Mouse (Mus musculus): Measurements from ENCODE around the gene Syne2. TPM values are rescaled to one million over a fixed set of nuclear protein-coding genes. Genes with fewer than 3 reads are reported as not detected.

The Syne2 gene
- total RNA-seq, 2 experiments from 2014 or later, result 6.8 to 10.8 TPM

DNA sequence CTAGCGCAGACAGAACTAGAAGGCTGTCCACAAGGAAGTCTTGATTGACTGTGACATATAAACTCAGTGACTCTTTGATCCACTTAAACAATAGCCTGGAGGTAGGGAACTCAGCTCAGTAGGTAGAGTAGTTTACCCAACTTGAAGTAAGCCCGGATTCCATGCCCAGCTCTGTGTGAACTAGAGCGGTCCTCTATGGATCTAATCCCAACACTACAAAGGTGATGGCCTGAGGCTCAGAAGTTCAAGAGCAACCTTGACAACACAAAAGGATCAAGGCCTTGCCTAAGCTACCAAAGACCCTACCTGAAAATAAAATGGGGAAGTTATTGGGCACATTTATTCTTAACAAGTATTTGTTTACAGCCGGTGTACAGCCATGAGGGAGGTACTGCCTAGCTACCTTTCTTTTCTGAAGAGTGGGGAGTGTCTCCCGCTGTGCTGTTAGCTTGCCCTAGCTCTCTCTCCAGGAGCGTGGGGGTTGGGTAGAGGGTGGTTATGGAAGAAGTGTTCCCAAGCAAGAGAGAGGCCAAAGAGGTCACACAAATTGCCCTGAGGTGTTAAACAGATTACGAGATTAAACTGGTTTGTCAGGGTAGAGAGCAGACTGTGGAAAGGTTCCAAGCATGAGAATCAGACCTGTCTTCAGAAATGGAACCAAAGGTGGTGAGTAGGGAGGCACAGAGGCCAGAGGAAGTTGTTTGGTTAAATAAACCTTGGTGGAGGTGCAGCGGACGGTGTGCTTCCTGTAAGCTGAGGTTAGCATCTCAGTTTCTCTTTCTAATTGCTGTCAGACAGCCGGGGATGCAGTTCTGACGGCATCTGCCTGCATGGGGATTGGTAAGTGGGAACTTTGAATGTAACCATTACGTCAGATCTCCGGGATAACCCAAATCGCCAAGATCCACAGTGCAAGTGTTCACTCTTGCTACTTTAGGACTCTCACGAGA lies 268.3 kb downstream of the Syne2 start:
- no peak for ATAC-seq (replicated peaks; ENCODE audit: low FRiP score, poor library complexity, severe bottlenecking)

DNA sequence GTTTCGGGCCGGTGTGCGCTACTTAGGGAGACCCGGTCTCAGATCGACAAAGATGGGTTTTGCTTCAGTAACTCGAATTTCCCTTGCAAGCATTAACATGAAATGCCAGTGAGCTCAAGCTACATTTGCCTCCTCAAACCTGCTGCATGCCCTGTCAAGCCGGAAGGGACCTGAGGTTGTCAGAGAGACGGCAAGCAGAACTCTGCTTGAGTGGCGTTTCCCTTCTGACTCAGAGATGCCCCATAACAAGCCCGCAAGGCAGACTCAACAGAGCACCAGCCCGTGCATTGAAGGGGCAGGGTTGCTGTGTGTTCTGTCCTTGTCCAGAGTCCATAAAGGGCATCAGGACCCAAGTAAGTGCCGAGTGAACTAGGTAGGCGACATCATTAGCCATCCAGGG lies 269.1 kb downstream of the Syne2 start:
- ATAC-seq (replicated peaks; ENCODE audit: low FRiP score, poor library complexity, severe bottlenecking), result no peak

- ATAC-seq (replicated peaks; ENCODE audit: low FRiP score, poor library complexity, severe bottlenecking), result no peak
These were observed 275.0 kb downstream of the Syne2 start for GRCm38 (mm10) chr12:76092789-76093466.

- no peak for ATAC-seq (replicated peaks; ENCODE audit: low FRiP score, poor library complexity, severe bottlenecking)
These were observed 276.0 kb downstream of the Syne2 start for GRCm38 (mm10) chr12:76093613-76094588.

DNA sequence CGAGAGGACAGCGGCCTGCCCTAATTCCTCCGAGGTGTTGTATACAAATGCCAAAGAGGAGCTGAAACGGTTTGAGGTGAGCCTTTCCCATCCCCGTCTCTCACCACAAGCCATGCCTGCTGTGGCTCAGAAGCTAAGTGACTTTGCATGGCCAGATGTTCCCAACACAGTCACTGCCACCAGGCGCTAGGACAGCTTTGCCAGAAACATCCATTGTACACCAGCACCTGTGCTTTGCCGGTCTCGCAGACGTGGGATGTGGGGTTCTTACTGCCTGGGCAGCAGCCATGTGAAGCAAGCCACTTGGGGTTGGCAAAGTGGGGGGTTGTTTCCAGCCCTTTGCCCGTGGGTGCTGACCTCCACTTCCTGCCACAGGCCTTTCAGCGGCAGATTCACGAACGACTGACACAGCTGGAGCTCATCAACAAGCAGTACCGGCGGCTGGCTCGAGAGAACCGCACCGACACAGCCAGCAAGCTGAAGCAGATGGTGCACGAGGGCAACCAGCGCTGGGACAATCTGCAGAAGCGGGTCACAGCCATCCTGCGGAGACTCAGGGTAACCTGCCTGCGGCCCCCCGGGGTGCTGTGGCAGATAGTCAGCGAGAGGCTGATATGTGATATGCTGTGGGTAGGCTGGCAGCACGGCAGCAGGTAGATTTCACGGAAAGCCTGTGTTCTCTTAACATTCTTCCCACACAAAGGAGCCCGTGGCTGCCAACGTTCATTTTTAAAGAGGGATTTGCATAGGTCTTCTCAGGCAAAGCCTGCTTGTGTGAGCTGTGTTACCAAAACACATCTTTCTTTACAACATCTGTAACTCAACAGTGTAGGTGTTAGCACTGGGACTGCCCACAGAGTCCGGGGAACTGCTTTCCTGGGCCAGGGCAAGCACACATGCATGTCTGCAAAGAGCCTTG lies 277.4 kb downstream of the Syne2 start:
- no peak for ATAC-seq (replicated peaks; ENCODE audit: low FRiP score, poor library complexity, severe bottlenecking)

- ATAC-seq (replicated peaks; ENCODE audit: low FRiP score, poor library complexity, severe bottlenecking), result no peak
These were observed 284.7 kb downstream of the Syne2 start for GRCm38 (mm10) chr12:76102621-76103020.

- no peak for ATAC-seq (replicated peaks; ENCODE audit: low FRiP score, poor library complexity, severe bottlenecking)
These were observed 286.8 kb downstream of the Syne2 start for GRCm38 (mm10) chr12:76104596-76105351.

GRCm38 (mm10) chr12:76109646-76110405 lies 291.9 kb downstream of the Syne2 start:
- no peak for ATAC-seq (replicated peaks; ENCODE audit: low FRiP score, poor library complexity, severe bottlenecking)

- ATAC-seq (replicated peaks; ENCODE audit: low FRiP score, poor library complexity, severe bottlenecking), result no peak
These were observed 293.1 kb downstream of the Syne2 start for GRCm38 (mm10) chr12:76111046-76111445.

GRCm38 (mm10) chr12:76116577-76116976 lies 298.6 kb downstream of the Syne2 start:
- no peak for ATAC-seq (replicated peaks; ENCODE audit: low FRiP score, poor library complexity, severe bottlenecking)

GRCm38 (mm10) chr12:76117632-76118153 lies 299.8 kb downstream of the Syne2 start:
- no peak for ATAC-seq (replicated peaks; ENCODE audit: low FRiP score, poor library complexity, severe bottlenecking)

- ATAC-seq (replicated peaks; ENCODE audit: low FRiP score, poor library complexity, severe bottlenecking), result no peak
These were observed 305.3 kb downstream of the Syne2 start for GRCm38 (mm10) chr12:76123223-76123622.

GRCm38 (mm10) chr12:76128306-76128705 lies 310.4 kb downstream of the Syne2 start:
- ATAC-seq (replicated peaks; ENCODE audit: low FRiP score, poor library complexity, severe bottlenecking), result no peak

- no peak for ATAC-seq (replicated peaks; ENCODE audit: low FRiP score, poor library complexity, severe bottlenecking)
These were observed 310.9 kb downstream of the Syne2 start for GRCm38 (mm10) chr12:76128831-76129230.

- no peak for ATAC-seq (replicated peaks; ENCODE audit: low FRiP score, poor library complexity, severe bottlenecking)
These were observed 312.3 kb downstream of the Syne2 start for GRCm38 (mm10) chr12:76130281-76130680.

GRCm38 (mm10) chr12:76130891-76131290 lies 313.0 kb downstream of the Syne2 start:
- ATAC-seq (replicated peaks; ENCODE audit: low FRiP score, poor library complexity, severe bottlenecking), result no peak

DNA sequence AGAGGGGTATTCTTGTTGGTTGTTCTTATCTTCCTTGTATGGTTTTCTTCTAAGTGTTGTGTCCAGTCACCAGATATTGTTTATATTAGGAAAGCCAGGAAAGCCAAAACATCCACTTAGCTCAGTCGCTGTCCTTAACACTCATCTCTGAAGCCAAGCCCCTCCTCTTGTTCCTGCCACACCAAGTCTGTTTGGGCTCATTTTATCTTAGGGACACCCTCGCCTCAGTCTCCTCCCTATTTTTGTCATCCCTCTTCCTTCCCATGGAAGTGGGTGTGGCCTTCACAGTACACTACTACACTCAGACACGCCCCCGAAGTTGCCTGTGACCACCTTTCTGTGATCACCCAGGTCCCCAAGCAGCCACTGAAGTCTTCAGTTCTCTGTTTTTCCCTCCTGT lies 314.7 kb downstream of the Syne2 start:
- no peak for ATAC-seq (replicated peaks; ENCODE audit: low FRiP score, poor library complexity, severe bottlenecking)
